Mouse (Mus musculus): ENCODE results near the gene Atg7. TPM values are rescaled to one million over a fixed set of nuclear protein-coding genes. Genes with fewer than 3 reads are reported as not detected.
"Not testable (repeated sequence)": the region's sequence is repeated elsewhere in the genome, so short reads cannot be mapped to it uniquely, and the experiment has no call there.

The Atg7 gene
- total RNA-seq (2021), result 10 to 100 TPM; 25.0 TPM
- long read RNA-seq, transcript Atg7-210 (20 exons, 2,459 nt), result minor isoform, 6 of 30 reads
- long read RNA-seq, transcript Atg7-201 (19 exons, 3,761 nt), result major isoform, 15 of 30 reads
- long read RNA-seq, partial matches to known transcripts, result 4 of 30 reads
- long read RNA-seq, other reads (novel, unspliced or antisense), result 5 of 30 reads

DNA sequence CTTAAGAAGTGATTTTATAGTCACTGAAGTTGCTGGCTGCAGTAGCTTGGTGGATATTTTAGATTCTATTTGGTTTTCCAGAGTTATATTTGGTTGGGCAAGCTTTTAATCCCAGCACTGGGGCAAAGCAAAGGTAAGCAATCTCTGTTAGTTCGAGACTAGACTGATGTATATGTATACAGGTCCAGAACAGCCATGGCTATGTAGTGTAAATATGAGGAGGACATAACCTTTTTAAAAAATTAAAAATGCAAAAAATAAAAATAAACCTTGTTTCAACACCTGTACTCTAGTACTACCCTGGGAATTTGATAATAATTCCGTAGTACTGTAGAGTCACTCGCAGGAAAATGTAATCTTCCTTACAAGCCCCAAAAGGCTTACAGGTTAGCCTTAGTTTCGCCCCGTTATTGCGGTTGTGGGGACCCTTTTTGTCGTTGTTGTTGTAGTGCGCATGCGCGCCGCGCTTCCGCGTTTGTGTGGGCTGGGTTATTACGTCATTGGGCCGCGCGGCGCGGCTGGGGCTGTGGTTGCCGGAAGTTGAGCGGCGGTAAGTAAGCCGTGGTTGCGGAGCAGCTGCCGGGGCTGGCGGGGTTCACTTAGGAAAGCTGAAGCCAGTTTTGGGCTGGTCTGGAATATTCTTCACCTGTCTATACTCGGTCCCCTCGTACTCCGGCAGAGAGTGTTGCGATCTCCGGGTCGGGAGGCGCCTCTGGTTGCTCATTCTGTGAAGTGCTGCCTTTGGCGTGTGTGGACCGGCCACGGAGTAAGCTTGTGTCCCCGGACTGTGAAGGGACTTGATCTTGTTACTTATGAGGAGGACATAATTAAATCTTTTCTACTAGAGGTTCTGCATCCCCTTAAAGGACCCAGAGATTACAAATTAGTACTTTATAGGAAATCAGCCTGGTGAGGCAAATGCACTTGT is at the start of gene Atg7:
Atg7 (plus strand) TSS at position 497 of the 928 bp plus-strand sequence.
- peak; percentile 85 to 96 for DNase-seq (ENCODE audit: low spot score in 2 of 2)

DNA sequence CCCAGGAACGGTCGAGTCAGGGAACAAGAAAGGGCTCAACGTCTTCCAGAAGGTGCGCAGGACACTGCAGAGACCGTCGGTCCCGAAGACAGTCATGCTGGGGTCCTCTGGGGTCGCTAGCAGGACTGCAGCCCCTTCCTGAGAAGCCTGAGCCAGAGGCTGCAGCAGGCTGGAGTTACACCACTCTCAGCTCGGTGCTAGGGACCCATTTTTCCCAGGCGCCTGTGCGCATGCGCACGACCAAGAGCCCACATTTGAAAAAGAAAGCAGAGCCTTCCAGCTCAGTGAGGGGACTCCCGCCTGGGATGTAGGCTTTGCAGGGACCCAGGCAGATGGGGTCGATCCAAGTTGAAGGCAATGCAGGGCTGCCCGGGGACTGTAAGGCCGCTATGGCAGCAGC is 28.8 kb upstream of the Atg7 start:
- peak; percentile 37 to 64 for DNase-seq (ENCODE audit: low spot score in 2 of 2)

DNA sequence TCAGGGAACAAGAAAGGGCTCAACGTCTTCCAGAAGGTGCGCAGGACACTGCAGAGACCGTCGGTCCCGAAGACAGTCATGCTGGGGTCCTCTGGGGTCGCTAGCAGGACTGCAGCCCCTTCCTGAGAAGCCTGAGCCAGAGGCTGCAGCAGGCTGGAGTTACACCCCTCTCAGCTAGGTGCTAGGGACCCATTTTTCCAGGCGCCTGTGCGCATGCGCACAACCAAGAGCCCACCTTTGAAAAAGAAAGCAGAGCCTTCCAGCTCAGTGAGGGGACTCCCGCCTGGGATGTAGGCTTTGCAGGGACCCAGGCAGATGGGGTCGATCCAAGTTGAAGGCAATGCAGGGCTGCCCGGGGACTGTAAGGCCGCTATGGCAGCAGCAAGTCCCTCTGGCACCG is 9.0 kb upstream of the Atg7 start:
- DNase-seq (ENCODE audit: low spot score in 2 of 2), result not testable (repeated sequence)

DNA sequence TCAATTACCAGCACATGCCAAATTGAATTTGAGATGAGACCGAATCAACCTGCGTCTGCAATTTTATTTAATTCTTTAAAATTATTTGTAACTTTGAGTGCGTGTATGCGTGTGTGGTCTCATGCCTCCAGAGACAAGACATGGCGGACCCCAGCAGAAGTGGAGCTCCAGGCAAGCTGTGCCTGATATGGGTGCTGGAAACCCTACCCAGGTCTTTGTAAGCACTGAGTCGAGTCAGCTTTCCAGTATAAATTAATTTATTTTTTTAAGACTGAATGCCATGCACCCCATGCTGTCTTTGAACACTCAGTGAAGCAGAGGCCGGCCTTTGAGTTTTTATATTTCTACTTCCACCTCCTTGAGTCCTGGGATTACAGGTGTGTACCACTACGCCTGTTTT is 819 bp downstream of the Atg7 start:
- no peak for DNase-seq (ENCODE audit: low spot score in 2 of 2)

DNA sequence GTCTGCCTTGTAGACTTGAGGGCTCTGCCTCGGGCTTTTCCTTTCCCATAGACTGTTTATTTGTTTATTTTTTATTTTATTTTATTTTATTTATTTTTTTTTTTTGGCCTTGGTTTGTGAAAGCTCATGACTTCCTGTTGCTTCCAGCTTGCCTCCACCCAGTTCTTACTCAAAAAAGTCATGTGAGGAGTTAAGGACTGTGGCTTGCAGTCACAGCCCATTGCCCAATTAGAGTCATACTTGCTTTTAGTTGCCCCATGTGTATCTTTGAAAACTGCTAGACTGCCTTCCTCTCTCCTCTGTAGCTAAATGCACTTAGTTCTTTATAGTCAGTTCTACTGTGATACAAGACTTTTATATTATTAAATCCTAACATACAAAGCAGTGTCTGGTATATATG is 1.6 kb downstream of the Atg7 start:
- no peak for DNase-seq (ENCODE audit: low spot score in 2 of 2)

DNA sequence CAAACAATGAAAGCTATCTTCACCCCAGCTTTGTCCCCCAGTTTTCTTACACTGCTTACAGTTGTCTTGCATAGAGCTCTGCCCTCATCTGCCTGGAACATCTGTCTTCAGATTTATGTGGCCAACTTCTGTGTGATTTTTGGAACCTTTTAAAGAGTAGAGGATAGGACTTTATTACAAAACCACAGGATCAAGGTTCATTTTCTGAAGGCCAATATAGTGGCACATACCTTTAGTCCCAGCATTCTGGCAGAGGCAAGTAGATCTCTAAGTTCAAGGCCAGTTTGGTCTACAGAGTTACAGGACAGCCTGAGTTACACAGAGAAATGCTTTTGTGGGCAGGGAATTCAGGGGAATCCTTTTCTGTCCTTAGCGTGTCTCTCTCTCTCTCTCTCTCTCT is 3.3 kb downstream of the Atg7 start:
- DNase-seq (ENCODE audit: low spot score in 2 of 2), result no peak

DNA sequence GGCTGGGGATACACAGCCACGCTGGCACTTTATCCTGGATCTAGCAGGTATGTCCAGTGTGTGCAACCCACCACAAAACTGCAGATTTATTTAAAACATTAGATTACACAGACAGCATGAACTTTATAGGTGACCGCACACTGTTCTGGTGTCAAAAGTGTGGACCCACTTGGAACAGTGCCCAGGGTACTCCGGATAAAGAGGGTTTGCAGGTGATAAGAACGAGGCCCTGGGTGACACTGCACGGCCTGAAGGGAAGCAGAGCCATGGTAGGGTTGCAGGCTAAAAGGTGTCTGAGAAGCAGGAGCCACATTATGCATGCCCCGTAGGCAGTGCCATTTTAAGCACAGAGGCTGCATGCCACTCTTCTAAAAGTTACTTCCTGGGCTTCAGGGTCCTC is 4.1 kb downstream of the Atg7 start:
- no peak for DNase-seq (ENCODE audit: low spot score in 2 of 2)

DNA sequence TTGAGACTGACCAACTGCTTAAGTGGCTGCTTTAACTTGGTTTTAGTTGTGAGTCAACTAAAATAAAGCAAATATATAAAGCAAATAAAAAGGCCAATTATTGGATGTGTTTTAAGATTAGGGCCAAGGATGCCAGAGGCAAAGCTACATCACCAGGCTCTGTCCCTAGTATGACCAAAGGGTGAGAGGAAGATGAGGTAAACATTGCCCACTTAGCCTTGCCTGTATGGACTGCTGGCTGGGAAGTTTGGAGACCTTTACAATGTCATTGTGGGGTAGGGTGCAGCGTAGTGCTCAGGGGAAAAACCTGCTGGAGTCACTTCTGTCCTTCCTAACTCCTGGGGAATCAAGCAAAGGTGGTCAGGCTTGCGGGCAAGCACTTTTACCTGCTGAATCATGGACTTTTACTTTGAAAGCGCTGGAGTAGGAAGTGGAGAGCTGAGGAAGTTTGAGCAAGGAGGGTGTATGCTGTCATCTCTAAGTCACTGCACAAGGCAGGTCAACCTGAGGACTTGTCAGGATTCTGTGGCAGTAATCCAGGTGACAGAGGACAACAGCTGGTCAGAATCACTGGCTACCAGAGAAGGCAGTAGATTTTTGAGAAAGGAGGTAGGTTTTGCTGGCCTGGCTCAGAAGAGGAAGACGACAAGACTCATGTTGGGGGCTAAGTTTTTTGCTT is 5.6 kb downstream of the Atg7 start:
- DNase-seq (ENCODE audit: low spot score in 2 of 2), result no peak

DNA sequence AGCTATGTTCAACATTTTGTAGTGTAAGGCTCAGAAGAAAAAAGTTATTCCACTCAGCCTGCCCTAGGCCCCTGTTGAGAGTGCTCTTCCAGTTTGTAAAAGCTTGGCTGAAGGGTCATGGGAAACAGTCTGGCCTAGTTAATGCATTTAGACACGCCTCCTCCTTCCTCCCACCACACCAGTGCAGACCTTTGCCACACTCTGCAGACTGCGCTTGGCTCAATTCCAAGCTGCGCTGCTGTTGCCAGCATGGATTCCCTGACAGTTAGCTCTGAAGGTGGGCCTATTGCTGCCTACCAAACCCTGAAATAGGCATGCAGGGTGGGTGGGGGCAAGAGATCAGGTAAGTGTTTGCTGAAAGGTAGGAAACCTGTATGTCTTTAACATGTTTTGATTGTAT is 9.3 kb downstream of the Atg7 start:
- no peak for DNase-seq (ENCODE audit: low spot score in 2 of 2)

DNA sequence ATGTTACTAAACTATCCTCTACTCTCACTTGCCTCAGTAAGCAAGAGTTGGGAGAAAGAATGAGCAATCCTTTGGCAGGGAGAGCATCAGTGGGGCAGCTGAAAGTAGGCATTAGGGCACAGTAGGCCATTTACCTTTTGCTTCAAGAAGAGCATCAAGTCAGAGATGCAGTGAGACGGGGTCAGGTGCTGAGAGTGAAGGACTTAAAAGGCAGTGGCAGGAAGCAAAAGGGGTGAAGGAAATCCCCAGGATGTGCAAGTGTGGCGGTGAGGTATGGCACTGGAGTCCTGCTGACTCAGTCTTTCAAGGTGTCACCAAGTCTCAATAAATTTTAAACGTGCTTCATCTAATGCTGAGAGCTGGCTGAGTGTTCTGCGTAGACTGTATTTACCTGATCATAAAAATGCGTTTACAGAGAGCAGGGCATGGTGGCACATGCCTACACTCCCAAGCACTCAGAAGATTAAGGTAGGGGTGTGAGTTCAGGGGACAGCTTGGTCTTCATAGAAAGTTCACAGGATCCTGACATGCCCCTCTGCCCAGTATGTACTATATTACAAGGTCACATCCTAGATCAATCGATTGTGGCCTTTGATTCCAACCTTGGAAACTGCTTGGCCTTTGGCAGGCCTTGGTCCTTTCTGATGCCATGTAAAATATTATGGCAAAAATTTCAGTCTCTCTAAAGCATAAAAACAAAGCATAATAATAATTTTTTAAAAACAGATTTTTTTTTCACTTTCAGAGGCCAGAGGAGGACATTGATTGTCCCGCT is 14.1 kb downstream of the Atg7 start:
- no peak for DNase-seq (ENCODE audit: low spot score in 2 of 2)

DNA sequence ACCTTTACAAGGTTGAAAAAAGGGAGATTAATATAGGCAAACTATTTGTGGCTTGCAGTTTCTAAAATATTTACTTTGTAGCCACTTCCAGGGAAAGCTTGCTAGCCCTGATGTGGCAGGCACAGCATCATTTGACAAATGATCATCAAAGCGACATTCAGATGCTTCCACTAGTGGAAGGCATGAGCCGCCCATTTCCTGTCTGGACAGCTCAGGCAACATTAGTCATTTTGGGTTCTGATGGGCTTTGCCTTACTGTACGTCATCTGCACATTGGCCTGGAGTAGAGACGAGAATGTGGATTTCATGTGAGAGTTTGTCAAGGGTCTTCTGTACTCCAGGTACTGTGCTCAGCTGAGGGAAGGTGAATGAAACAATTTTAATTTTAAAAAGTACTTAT is 14.9 kb downstream of the Atg7 start:
- no peak for DNase-seq (ENCODE audit: low spot score in 2 of 2)

DNA sequence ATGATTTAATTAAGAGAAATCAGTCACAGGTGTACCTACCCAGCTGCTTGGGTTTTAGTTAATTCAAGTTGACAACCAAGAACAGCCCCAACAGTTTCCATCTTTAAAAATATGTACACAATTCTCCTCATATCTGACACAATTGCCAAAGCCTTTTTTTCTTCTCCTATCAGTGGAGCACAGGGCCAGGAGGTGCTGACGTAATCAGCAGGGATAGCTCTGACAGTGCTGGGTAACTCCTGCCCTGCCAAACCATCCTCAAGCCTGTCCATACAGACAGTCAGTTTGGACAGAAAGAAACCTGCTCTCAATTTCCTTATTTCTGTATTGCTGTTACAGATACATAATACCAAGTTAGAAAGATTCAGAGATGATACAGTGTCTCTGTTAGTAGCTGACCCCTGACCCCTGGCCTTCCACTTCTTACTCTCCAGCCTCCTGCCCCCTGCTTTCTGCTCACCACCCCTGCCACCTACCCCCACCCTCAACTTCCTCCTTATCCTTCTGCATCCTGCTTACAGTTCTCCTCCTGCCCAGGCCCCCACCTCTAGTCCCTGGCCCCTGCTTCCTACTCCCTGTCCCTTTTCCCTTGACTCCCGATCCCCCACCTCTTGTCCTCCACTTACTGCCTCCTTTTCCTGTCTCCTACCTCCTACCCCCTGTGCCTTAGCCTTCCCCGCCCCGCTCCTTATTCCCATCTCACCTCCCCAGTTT is 16.5 kb downstream of the Atg7 start:
- no peak for DNase-seq (ENCODE audit: low spot score in 2 of 2)

DNA sequence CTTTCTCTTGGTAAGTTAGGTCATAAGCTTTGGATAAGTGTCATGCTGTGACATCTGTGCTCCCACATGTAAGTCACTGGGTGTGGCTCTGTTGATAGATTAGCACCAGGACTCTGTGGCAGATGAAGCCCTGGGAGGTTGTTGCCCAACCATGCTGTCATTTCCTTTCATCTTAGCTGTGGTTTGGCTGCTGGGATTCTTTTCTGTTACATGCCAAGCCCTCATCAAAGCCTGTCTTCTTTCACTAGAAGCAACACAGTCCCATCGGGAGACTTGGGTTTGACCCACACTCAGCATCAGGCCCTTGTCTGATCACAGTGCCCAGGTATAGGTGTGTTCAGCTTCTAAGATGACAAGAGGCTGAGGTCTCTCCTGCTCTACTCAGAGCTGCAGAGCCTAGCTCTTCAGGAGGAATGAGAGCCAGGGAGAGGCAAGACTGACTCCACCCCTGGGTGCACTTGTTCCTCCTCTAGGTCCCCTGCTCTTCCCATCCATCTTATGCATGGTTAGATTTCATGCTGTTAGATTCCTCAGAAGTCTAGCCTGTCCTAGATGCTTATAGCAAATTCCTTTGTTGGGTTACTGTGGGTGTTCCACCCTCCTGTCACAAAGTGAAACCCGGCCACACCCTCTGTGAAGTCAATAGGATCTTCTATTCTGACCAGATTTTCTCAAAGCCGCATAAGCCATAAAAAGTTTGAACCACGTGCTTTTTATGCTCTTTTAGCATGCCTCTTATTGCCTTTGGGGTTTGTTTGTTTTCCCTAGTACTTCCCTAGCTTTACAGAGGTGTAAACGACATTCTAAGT is 17.3 kb downstream of the Atg7 start:
- no peak for DNase-seq (ENCODE audit: low spot score in 2 of 2)

DNA sequence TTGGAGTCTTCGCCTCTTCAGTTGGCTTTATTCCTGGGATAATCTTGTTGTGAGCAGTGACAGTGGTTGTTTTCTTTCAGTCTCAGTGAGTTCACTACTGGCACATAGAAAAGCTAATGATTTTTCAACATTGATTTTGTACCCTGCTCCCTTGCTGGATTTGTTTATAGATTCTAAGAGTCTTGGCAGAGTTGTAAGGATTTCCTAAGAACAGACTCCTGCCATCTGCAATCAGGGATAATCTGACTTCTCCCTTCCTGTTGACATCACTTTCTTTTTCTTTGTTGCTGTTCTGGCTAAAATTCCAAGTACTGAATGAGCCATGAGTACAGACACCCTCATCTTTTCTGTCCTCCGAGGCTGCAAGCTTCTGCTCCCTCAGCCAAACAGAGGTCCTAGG is 20.8 kb downstream of the Atg7 start:
- peak; percentile 9 to 37 for DNase-seq (ENCODE audit: low spot score in 2 of 2)

DNA sequence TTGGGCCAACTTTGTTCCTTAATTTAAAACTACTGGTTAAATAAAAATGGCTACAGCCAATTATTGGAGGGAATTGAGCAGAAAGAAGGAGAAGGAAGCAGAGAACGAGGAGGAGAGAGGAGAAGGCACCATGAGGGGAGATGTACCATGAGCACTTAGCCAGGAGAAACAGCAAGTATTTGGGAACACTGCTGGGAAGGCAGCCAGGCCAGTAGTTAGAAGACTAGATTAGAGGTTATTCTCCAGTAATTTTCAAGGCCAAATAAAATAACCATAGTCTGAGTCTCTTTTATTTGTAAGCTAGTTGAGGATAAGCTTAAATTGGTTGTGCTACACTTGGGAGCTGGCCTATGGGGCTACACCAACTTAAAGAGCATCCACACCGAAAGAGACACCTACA is 21.8 kb downstream of the Atg7 start:
- DNase-seq (ENCODE audit: low spot score in 2 of 2), result no peak

DNA sequence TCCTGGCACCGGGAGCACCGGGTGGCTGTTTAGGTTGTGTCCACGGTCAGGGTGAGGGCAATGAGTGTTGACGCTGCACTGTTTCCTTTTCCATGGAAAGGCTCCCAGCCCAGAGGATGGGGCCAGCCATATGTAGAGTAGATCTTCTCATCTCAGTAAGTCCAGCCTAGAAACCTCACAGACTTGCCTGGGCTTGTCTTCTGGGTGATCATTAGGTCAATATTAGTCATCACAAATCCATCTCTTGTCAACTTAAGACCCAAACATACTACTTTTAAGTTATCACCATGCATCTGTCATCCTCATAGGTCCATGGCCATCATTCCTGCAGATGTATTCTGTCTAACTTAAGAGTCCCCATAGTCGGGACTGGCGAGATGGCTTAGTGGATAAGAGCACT is 24.6 kb downstream of the Atg7 start:
- no peak for DNase-seq (ENCODE audit: low spot score in 2 of 2)

DNA sequence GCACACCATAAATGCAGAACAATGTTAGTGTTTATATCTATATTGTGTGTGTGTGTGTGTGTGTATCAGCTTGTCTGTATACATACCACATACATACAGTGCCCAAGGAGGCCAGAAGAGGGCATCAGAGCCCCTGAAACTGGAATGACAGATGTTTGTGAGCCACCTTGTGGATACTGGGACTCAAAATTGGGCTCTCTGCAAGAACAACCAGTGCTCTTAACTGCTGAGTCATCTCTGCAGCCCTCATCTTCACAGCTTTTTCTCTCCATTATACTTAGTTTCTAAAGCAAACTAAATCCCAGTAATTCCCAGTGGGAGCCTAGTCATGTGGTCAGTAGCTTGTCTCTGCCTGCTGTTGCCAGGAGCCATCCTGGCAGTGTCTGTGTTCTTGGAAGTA is 31.9 kb downstream of the Atg7 start:
- no peak for DNase-seq (ENCODE audit: low spot score in 2 of 2)

DNA sequence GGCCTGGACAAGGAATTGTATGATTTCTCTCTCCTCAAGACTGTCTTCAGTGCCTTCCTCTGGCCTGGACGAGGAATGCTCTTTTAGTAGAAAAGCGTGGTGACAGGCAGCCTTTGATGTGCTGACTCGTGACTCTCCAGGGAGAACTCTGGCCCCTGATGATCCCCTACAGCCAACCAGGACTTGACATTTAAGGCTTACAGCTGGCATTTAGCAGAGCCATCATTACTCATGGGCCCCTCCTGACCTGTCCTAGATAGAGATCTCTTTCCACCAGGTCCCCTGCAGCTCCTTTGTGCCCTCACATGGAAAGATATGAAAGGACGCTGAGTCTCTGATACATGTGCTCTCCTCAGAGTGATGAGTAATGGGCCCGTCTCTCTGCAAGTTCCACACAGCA is 33.2 kb downstream of the Atg7 start:
- no peak for DNase-seq (ENCODE audit: low spot score in 2 of 2)

DNA sequence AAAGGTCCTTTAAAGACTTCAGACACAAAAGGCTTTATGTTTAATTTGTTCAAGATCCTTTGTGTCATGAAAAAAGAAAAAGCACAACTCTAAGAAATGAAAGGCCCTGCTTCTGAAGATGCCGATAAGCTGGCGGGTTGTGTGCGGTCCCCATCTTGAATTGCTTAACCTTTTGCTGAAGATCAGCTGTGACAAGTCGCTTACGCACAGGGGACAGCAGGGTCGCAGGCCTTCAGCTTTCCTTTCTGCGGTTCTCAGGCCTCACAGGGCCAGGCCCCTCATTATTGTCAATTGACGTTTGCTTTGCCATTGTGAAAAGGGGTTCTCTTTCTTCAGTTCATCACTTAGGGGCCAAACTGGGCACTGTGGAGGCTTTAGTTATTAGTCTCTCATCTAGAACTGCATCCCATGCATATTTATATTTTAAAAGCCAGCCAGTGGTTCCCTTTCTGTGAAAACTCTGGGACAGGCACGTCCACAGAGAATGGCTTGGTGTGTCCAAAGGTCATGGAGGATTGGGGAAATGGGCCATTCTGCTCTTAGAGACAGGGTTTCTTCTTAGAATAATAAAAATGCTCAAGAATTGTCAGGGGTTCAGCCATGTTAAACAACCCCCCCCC is 39.3 kb downstream of the Atg7 start:
- no peak for DNase-seq (ENCODE audit: low spot score in 2 of 2)

DNA sequence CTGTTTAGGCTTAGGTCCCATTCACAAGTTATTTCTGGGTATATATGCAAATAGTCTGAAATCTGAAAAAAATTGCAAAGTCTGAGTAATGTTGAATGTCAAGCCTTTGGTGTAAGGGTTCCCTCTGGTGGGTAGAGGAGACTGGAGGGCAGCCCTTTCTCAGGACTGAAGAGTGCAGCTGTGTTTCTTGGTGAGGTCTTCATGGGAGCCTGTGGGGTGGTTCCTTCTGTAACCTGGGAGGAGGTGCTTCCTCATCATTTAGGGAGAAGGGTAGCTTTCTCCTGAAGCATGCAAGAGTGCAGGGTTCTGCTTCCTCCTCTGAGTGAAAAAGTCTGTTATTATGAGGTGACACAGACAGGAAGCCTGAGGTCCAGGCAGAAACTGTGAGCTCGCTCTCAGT is 40.8 kb downstream of the Atg7 start:
- no peak for DNase-seq (ENCODE audit: low spot score in 2 of 2)
